Mouse (Mus musculus): ENCODE results near the gene Kri1.

- no peak for TF ChIP-seq CTCF (IDR thresholded peaks at IDR 0.05; ENCODE audit: extremely low read depth, insufficient read depth, insufficient read length, insufficient replicate concordance)
- no peak; the same call in 1 of the 2 replicates for TF ChIP-seq POLR2A (IDR thresholded peaks at IDR 0.05; ENCODE audit: low read depth, low read length)
Observed at GRCm38 (mm10) chr9:21309150-21309741, 21.5 kb upstream of the Kri1 start.
